Mouse (Mus musculus): ENCODE data around the gene Gm10643.

The Gm10643 gene

GRCm38 (mm10) chr8:84065037-84065436 lies at the start of gene Gm10643:
TSS of gene Gm10643 (minus strand) at chr8:84065137.
- DNase-seq (ENCODE audit: low spot score): no peak

GRCm38 (mm10) chr8:84106216-84107040 lies 41.5 kb upstream of the Gm10643 start:
- no peak for DNase-seq (ENCODE audit: low spot score)

GRCm38 (mm10) chr8:84105676-84106075 lies 40.7 kb upstream of the Gm10643 start:
- DNase-seq (ENCODE audit: low spot score): no peak

GRCm38 (mm10) chr8:84104697-84105609 lies 40.0 kb upstream of the Gm10643 start, which contains the start of gene Dcaf15:
TSS of gene Dcaf15 (minus strand) at chr8:84104768.
- peak; percentile 98 for DNase-seq (ENCODE audit: low spot score)

GRCm38 (mm10) chr8:84104221-84104620 lies 39.3 kb upstream of the Gm10643 start:
- DNase-seq (ENCODE audit: low spot score): peak; percentile 48

- peak; percentile 26 for DNase-seq (ENCODE audit: low spot score)
Measured at GRCm38 (mm10) chr8:84103601-84104000, 38.7 kb upstream of the Gm10643 start.

GRCm38 (mm10) chr8:84101476-84102270 lies 36.7 kb upstream of the Gm10643 start:
- DNase-seq (ENCODE audit: low spot score): no peak

- no peak for DNase-seq (ENCODE audit: low spot score)
Measured at GRCm38 (mm10) chr8:84098376-84098775, 33.4 kb upstream of the Gm10643 start.

- DNase-seq (ENCODE audit: low spot score): no peak
Measured at GRCm38 (mm10) chr8:84096061-84096460, 31.1 kb upstream of the Gm10643 start.

- DNase-seq (ENCODE audit: low spot score): no peak
Measured at GRCm38 (mm10) chr8:84090585-84090984, 25.6 kb upstream of the Gm10643 start.

- no peak for DNase-seq (ENCODE audit: low spot score)
Measured at GRCm38 (mm10) chr8:84089277-84089676, 24.3 kb upstream of the Gm10643 start.

- no peak for DNase-seq (ENCODE audit: low spot score)
Measured at GRCm38 (mm10) chr8:84087821-84088220, 22.9 kb upstream of the Gm10643 start.

- DNase-seq (ENCODE audit: low spot score): no peak
Measured at GRCm38 (mm10) chr8:84087156-84087555, 22.2 kb upstream of the Gm10643 start.

- no peak for DNase-seq (ENCODE audit: low spot score)
Measured at GRCm38 (mm10) chr8:84084341-84085115, 19.6 kb upstream of the Gm10643 start.

GRCm38 (mm10) chr8:84083829-84084241 lies 18.9 kb upstream of the Gm10643 start:
- DNase-seq (ENCODE audit: low spot score): peak; percentile 41

GRCm38 (mm10) chr8:84079206-84079605 lies 14.3 kb upstream of the Gm10643 start:
- peak; percentile 56 for DNase-seq (ENCODE audit: low spot score)

- DNase-seq (ENCODE audit: low spot score): no peak
Measured at GRCm38 (mm10) chr8:84076849-84077248, 11.9 kb upstream of the Gm10643 start.

- no peak for DNase-seq (ENCODE audit: low spot score)
Measured at GRCm38 (mm10) chr8:84076412-84076811, 11.5 kb upstream of the Gm10643 start.

- no peak for DNase-seq (ENCODE audit: low spot score)
Measured at GRCm38 (mm10) chr8:84073230-84073976, 8.5 kb upstream of the Gm10643 start.

GRCm38 (mm10) chr8:84072321-84072720 lies 7.4 kb upstream of the Gm10643 start:
- DNase-seq (ENCODE audit: low spot score): no peak
